Mouse (Mus musculus) effector memory CD4-positive, alpha-beta T cell, adult 5 months (primary cell): Measurements from ENCODE around the gene Btbd35f5. TPM values are rescaled to one million over a fixed set of nuclear protein-coding genes. Genes with fewer than 3 reads are reported as not detected.

ENCODE experiments used
- polyA plus RNA-seq: library from polyadenylated mRNA; unstranded; fragments of 100-300 nt; shearing (Covaris generic); gene quantifications from one replicate; pipeline ENCODE4 v1.2.1, GENCODE M21; 2017

Btbd35f5 gene
- not detected for polyA plus RNA-seq

DNA sequence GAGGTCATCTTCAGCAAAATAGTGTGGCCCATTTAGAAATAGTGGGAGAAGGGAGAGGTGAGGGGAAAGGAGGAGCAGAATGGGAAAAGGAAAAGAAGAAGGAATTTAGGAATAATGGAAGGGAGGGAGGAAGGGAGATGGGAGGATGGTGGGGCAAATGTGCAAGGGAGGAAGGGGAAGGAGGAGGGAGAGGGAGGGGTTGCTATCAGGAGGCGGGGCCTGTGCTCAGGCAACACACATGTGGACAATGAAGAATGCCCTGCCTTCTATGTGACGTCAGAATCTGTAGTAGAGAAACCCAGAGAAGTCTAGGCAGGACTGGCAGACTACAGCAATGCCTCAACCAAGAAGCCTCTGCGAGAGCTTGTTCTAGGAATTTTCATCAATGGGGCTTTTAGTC lies at the start of gene Btbd35f5:
Gene Btbd35f5 (plus strand): TSS at position 301 of the 400 bp plus-strand sequence.

DNA sequence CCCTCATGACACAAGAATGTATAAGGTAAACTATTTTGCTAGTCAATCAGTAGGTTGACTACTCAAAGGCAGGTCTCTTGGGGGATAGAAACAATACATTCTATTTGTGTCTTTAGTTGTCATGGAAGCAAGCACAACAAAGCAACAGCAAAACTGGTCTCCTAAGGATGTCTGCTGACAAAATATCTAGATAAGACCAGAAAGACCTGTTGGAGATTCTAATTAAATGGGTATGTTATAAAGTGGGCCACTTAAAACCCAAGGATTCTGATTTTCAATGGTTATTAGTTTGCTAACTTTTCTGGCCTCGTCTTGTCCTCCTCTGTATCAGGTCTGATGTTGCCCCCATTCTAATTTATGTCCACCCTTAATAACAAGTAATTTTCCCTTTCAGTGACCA lies 32.2 kb upstream of the Btbd35f5 start, which contains the start of gene Gm21789:
Gene Gm21789 (plus strand): TSS at position 301 of the 400 bp plus-strand sequence.

Other genes with a start within 250 kb of the Btbd35f5 start
- not detected for gene Btbd35f21, start 247.8 kb upstream of the Btbd35f5 start, polyA plus RNA-seq
- gene Btbd35f30, start 79.3 kb upstream of the Btbd35f5 start, polyA plus RNA-seq: not detected
- not detected for gene Gm21789, start 32.1 kb upstream of the Btbd35f5 start, polyA plus RNA-seq